Mouse (Mus musculus) hindbrain, embryonic 12.5 days (tissue): ENCODE measurements at regions not wholly inside any gene's neighbourhood (a gene's known extent, or its start where the extent isn't known, plus 50 kb on each side); places are given as distances from the start of the nearest gene placed in this dataset.

Experiments used
- ATAC-seq: fragments of 200-750 bp; cut with Nextera tagmentation; 2 replicates; pipeline ENCODE4 v1.8.0; 2017; ENCODE audit warnings: moderate TSS enrichment; ENCODE audit not compliant: low FRiP score
- H3K27ac ChIP-seq: fragments of 300-500 bp; sonication (generic); 2 replicates; pipeline ENCODE4 v1.5.1; 2016; ENCODE audit warnings: mild to moderate bottlenecking
- H3K27me3 ChIP-seq: fragments of 300-500 bp; sonication (generic); 2 replicates; pipeline ENCODE4 v1.6.1; 2016; ENCODE audit warnings: mild to moderate bottlenecking
- H3K36me3 ChIP-seq: fragments of 300-500 bp; sonication (generic); 2 replicates; pipeline ENCODE4 v1.6.1; 2016; ENCODE audit warnings: mild to moderate bottlenecking
- H3K4me1 ChIP-seq: fragments of 300-500 bp; sonication (generic); 2 replicates; pipeline ENCODE4 v1.6.1; 2016
- H3K4me2 ChIP-seq: fragments of 300-500 bp; sonication (generic); replicated peaks from 2 replicates; pipeline ENCODE4 v1.6.1; 2016; ENCODE audit warnings: mild to moderate bottlenecking
- H3K4me3 ChIP-seq: fragments of 300-500 bp; sonication (generic); 2 replicates; pipeline ENCODE4 v1.5.1; 2016; ENCODE audit warnings: mild to moderate bottlenecking
- H3K9ac ChIP-seq: fragments of 300-500 bp; sonication (generic); 2 replicates; pipeline ENCODE4 v1.6.1; 2016; ENCODE audit warnings: mild to moderate bottlenecking, moderate library complexity
- H3K9me3 ChIP-seq: fragments of 300-500 bp; sonication (generic); replicated peaks from 2 replicates; pipeline ENCODE4 v1.6.1; 2016; ENCODE audit warnings: mild to moderate bottlenecking
- WGBS: fragments of 180-500 bp; shearing (Covaris S2); methylation state at CpG from one replicate; pipeline ENCODE4 v1.1.7; 2016; 5-methylcytosine and 5-hydroxymethylcytosine counted together

DNA sequence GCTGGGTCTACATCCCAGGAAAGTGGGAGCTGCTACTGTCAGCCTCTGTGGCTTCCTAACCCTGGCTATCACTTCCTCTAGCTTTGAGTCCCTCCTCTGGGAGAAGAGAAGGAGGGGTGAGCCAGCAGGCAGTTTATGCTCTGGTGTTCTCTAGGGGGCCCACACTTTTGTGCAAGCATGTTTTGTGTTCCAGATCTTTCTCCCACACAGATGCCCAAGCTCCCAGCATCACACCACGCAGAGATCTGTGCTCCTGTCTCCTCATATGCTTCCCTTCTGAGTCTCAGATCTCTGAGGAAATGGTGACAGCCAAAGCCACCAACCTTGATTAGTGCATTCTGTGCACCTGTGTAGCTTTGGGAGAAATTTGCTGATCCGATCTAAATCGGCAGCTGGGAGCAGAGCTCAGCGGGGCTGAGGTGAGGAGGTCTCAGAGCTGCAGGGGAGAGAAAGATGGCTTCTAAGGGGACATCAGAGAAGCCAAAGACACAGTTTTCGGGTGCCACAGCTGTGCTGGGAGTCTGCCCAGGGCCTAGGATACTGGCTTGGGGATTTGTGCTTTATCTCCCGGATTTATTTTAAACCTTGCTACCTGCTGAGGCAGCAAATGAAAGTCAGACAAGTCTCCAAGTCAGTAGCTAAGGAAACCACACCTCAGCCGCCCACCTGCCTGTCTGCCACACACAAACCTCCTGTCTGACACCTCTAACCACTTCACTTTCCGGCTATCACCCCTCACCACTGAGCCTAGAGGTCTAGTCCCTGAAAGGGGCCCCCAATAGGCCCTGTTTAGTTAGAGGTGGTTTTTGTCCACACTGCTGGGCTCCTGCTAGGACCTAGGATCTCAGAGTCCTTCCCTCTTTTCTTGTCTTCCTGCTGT lies 185.4 kb upstream of the Tle3 start:
- H3K27ac ChIP-seq, result no peak overlapping the region
- H3K36me3 ChIP-seq, result no peaks in the 10 kb centered on the region
- no peaks in the 10 kb centered on the region for H3K27me3 ChIP-seq
- no peak overlapping the region for H3K4me2 ChIP-seq
- 0 out of 2 replicates have a peak, but pooled peaks cover 7% of the 10 kb centered on the region for H3K9me3 ChIP-seq
- no peak for ATAC-seq
- H3K4me3 ChIP-seq, result no peak overlapping the region
- peaks cover 17% of the 10 kb centered on the region for H3K4me1 ChIP-seq
- 65% methylated on average over 8 of the region's 8 CpGs for WGBS
- no peak overlapping the region for H3K9ac ChIP-seq

DNA sequence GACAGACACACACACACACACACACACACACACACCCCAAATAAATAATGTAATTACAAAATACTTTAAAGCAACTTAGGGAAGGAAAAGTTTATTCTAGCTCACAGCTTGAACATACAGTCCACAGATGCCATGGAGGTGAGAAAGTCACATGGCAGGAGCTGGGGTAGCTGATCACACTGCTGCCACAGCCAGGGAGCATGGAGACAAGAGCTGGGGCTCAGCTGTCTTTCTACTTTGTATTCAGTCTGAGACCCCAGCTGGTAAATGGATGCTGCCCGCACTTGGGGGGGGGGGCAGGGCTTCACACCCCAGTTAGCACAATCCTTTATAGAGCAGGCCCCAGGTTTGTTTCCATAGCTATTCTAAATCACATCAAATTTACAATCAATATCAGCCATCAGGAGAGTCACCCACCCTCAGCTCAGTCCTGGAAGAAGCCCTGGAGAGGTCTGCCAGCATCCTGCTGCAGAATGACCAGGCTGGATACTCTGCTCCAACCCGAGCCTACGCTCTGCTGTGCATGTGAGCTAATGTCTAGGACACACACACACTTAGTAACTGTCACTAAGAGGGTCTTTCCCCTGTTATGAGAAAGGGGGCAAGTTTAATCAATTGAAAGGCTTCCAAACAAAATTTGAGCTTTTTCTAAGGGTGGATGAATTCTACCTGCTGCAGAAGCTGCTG lies 184.3 kb upstream of the Tle3 start:
- ATAC-seq, result peak; percentile 69; the same call in 1 of the 2 replicates
- Histone ChIP-seq H3K9me3 (0 out of 2 replicates have a peak, but pooled peaks cover 7% of the 10 kb centered on the region), H3K27ac (peak overlapping the region; percentile 44; the same call in 1 of the 2 replicates), H3K9ac (no peak overlapping the region), H3K4me3 (no peak overlapping the region), H3K4me1 (peaks cover 17% of the 10 kb centered on the region), H3K4me2 (no peak overlapping the region), H3K27me3 (no peaks in the 10 kb centered on the region), H3K36me3 (no peaks in the 10 kb centered on the region)
- WGBS, result 47% methylated on average over 3 of the region's 3 CpGs

DNA sequence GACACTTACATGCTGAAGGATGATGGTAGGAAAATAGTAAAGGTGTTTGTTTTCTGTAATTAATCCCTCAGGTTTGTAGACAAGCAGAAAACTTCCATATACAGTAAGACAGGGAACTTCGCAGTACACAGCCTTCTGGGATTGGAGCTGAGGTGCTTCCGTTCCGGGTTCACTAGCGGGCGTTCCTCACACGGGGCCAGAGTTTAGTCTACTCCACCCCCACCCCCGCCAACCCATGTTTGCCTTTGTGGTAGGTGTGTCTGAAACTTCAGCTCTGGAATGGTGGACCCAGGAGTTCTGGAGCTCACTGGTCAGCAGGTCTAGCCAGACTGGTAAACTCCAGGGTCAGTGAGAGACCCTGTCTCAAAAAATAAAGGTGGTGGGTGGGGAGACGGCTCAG lies 182.9 kb upstream of the Tle3 start:
- H3K9ac ChIP-seq, result no peak overlapping the region
- WGBS, result 93% methylated on average over 8 of the region's 8 CpGs
- H3K36me3 ChIP-seq, result no peaks in the 10 kb centered on the region
- H3K27ac ChIP-seq, result no peak overlapping the region
- ATAC-seq, result no peak
- H3K4me1 ChIP-seq, result peaks cover 17% of the 10 kb centered on the region
- 0 out of 2 replicates have a peak, but pooled peaks cover 2% of the 10 kb centered on the region for H3K27me3 ChIP-seq
- H3K4me2 ChIP-seq, result no peak overlapping the region
- H3K4me3 ChIP-seq, result no peak overlapping the region
- 0 out of 2 replicates have a peak, but pooled peaks cover 7% of the 10 kb centered on the region for H3K9me3 ChIP-seq

DNA sequence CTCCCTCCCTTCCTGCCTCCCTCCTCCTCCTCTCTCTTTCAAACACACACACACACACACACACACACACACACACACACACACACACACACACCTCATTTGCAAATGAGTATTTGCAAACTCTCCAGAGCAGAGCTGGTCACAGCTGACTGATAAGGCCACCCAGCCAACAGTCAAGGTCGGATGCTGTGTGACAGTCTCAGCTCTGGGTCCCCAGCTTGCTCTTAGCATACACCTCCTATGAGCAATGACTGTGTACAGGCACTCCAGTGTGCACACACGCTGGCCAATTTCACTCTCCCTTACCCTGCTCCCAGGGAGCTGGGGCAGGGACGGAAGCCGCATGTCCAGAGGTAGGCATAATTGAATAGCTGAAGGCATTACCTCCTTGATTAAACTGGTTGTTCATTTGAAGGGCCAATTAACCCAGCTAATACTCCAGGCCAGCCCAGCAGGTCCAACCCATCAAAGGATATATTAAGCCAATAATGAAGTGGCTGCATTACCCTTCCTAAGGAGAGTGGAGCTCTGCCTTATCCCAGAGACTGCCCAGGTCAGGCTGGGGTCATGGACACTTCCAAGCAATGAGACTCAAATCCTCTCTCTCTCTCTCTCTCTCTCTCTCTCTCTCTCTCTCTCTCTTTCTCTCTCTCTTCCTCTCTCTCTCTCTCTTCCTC lies 173.0 kb upstream of the Tle3 start:
- H3K36me3 ChIP-seq, result no peaks in the 10 kb centered on the region
- no peaks in the 10 kb centered on the region for H3K9me3 ChIP-seq
- 46% methylated on average over 4 of the region's 4 CpGs for WGBS
- H3K4me2 ChIP-seq, result no peak overlapping the region
- no peak overlapping the region for H3K4me3 ChIP-seq
- H3K27ac ChIP-seq, result no peak overlapping the region
- H3K27me3 ChIP-seq, result peaks cover 8% of the 10 kb centered on the region
- no peak overlapping the region for H3K9ac ChIP-seq
- H3K4me1 ChIP-seq, result peaks cover 34% of the 10 kb centered on the region
- peak; percentile 48; the same call in 1 of the 2 replicates for ATAC-seq

DNA sequence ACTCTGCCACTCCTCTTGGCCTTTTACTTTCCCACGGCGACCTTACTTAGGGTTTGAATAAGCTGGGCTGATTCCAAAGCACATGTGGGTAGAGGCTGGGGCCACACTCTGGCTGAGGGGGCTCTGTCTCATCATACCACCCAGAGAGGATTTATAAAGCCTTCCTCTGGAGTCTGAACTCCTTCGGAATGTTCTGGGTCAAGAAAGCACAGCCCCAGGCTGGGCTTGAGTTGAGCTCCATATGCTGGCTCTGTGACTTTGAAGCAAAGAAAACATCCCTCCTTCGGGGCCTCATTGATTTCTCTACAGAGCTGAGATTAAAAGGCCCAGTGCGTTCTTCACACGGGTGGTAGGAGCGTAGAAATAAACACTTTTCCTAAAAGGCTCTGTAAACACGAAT lies 172.3 kb upstream of the Tle3 start:
- 53% methylated on average over 8 of the region's 8 CpGs for WGBS

DNA sequence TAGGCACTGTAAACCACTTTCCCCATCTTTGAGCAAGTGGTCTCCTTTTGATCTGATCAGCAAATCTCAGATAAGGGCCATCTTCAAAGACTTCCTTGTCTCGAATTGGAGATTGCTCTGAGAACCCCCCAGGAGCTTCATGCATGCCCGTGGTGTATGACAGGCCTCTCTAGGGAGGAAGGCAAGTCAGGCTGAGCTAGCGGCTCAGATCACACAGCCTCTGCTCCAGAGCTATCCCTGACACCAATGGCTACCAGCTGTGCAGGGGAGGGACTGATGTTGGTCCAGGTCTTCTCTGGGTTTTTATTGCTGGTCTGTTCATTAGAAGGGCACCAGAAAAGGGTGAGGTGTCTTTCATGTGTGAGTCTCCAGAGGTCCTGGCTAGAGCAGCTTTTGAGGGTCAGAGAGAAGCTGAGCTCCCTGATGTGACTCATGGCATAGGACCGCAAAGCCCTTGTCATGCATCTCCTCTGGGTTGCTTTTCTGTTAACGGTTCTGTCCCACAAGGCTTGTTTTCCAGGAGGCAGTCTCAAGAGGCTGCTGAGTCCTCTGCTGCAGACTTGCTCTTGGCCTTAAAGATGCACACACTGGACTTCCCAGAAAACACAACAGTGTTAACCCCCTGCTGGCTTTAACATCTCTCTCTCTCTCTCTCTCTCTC lies 171.7 kb upstream of the Tle3 start:
- Histone ChIP-seq H3K27ac (no peak overlapping the region), H3K27me3 (peaks cover 6% of the 10 kb centered on the region), H3K9ac (no peak overlapping the region), H3K4me1 (peaks cover 39% of the 10 kb centered on the region), H3K4me2 (no peak overlapping the region), H3K36me3 (no peaks in the 10 kb centered on the region), H3K9me3 (no peaks in the 10 kb centered on the region), H3K4me3 (no peak overlapping the region)
- WGBS, result 27% methylated on average over 5 of the region's 5 CpGs
- ATAC-seq, result no peak

More for the DNA sequence above, 172.3 kb upstream of the Tle3 start:
- no peaks in the 10 kb centered on the region for H3K9me3 ChIP-seq
- no peak overlapping the region for H3K27ac ChIP-seq
- ATAC-seq, result no peak
- H3K4me2 ChIP-seq, result no peak overlapping the region
- H3K36me3 ChIP-seq, result no peaks in the 10 kb centered on the region
- H3K9ac ChIP-seq, result no peak overlapping the region
- peaks cover 36% of the 10 kb centered on the region for H3K4me1 ChIP-seq
- no peak overlapping the region for H3K4me3 ChIP-seq
- H3K27me3 ChIP-seq, result peaks cover 8% of the 10 kb centered on the region

DNA sequence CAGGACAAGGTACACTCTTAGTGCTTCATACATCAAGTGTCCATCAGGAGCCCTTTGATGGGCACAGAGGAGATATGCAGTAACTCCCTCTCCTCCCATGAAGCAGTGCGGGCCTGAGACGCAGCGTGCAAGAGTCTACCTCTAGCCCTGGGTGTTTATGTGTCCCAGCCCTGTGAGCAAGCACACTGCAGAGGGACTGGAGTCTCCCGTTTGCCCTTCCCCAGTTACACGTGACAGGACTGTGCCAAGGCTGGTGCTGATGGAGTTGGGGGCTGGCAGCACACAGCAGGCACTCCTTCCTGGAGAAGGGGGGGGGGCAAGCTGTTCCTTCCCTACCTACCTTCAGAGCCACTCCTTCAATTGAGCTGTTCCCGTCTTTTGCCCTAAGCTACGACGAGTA lies 167.1 kb upstream of the Tle3 start:
- Histone ChIP-seq H3K36me3 (no peaks in the 10 kb centered on the region), H3K9ac (no peak overlapping the region), H3K4me1 (peaks cover 43% of the 10 kb centered on the region), H3K27ac (no peak overlapping the region), H3K4me3 (no peak overlapping the region), H3K27me3 (peaks cover 11% of the 10 kb centered on the region), H3K4me2 (no peak overlapping the region), H3K9me3 (no peaks in the 10 kb centered on the region)
- 74% methylated on average over 8 of the region's 8 CpGs for WGBS
- no peak for ATAC-seq

DNA sequence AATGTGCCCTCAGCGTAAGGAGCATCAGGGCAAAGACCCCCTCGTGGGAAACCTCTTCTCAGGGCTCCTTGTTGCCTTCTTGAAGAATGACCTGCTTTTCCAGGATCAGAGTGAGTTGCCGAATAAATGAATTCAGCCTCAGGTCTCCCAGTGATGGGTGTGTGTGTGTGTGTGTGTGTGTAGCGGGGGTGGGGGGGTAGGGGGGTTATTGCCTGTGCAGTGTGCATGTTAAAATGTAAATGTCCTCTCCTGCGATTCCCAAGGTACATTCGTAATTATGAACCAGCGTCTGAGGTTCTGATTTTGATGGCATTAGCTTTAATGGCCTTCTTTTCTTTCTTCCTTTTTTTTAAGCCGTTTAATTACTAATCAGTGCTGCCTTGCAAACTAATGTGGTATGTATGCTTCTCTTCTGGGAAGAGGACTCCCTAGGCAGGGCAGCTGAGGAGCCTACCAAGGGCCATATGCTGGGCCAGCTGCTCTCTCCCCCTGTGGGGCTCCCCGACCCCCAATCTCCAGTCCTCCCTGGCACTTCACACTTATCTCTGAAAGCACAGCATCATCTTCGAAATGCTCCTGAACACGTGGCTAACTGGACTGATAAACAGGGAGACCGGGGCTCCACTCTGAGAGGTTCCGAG lies 165.3 kb upstream of the Tle3 start:
- ATAC-seq, result peak; percentile 88

DNA sequence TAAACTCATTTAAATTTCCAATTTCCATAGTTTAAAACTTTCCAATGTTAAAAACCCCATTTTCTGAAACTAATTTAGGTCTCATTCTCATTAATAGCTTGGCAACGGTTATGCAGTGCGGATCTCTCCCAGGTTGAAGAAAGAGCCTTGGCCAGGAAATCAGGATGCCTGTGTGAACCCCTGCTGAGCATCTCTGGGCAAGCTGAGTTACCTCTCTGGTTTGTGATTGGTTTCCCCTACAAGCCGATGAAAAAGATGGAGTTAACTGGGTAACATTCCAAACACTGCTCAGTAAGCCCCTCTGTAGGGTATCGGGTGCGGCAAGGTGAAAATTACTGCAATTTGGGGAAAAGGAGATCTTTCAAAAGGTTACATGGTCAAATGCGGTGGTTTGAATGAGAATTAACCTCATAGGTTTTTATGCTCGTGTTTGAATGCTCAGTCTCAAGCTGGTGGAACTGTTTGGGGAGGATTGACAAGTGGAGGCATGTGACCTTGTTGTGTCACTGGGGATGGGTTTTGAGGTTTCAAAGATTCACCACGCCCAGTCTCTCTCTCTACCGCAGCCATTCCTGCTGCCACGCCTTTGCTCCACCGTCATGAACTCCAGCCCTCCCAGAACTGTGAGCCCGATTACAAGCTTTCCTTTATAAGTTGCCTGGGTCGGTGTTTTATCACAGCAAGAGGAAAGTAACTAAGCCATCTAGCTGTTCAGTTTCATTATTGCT lies 164.6 kb upstream of the Tle3 start:
- no peak for ATAC-seq
- 86% methylated on average over 13 of the region's 13 CpGs for WGBS
- Histone ChIP-seq H3K4me2 (no peak overlapping the region), H3K4me1 (peaks cover 23% of the 10 kb centered on the region), H3K9me3 (no peaks in the 10 kb centered on the region), H3K4me3 (no peak overlapping the region), H3K36me3 (no peaks in the 10 kb centered on the region), H3K27ac (no peak overlapping the region), H3K27me3 (peaks cover 19% of the 10 kb centered on the region), H3K9ac (no peak overlapping the region)

More for the DNA sequence above, 165.3 kb upstream of the Tle3 start:
- WGBS, result 56% methylated on average over 13 of the region's 13 CpGs
- H3K27me3 ChIP-seq, result peaks cover 19% of the 10 kb centered on the region
- no peak overlapping the region for H3K4me2 ChIP-seq
- no peak overlapping the region for H3K4me3 ChIP-seq
- no peaks in the 10 kb centered on the region for H3K9me3 ChIP-seq
- peak overlapping the region; percentile 36; the same call in 1 of the 2 replicates for H3K27ac ChIP-seq
- H3K4me1 ChIP-seq, result peaks cover 28% of the 10 kb centered on the region
- H3K36me3 ChIP-seq, result no peaks in the 10 kb centered on the region
- H3K9ac ChIP-seq, result no peak overlapping the region

DNA sequence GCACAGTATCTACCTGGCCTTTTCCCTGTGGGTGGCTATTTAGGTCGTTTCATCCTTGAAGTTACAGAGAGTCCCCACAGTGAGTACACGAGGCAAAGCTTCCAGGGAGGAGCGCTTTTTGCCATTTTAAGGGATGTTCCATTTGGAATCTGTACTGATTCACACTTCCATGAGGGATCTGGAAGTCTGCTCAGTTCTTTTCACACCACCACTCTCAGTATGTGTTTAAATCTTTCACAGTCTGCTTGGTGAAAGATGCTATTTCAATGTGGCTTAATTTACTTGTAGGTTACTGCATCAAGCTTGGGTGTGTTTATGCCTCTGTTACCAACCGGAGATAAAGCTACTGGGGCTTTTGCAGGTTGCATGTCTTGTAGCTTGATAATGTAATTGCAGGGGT lies 160.5 kb upstream of the Tle3 start:
- Histone ChIP-seq H3K9ac (no peak overlapping the region), H3K27ac (no peak overlapping the region), H3K4me1 (peaks cover 24% of the 10 kb centered on the region), H3K27me3 (peaks cover 13% of the 10 kb centered on the region; the same call in 1 of the 2 replicates), H3K36me3 (no peaks in the 10 kb centered on the region), H3K4me3 (no peak overlapping the region), H3K4me2 (no peak overlapping the region), H3K9me3 (no peaks in the 10 kb centered on the region)
- no peak for ATAC-seq
- 66% methylated on average over 4 of the region's 4 CpGs for WGBS

DNA sequence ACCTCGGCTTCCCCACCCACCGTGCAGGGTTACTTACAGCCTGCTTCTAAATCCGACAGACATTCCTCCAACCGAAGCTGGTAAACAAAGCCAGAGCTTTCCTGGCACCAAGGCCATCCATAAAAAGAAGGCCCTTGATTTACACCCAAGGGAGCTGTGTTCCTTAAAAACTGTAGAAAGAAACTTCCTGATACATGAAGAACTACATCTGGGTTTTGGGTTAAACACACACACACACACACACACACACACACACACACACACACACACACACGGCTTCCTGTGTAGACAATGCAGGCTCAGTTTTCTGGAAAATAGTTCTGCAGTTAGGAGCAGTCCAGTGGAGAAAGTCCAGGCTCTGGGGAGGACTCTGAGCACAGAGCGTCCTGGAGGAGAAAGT lies 157.2 kb upstream of the Tle3 start:
- Histone ChIP-seq H3K9ac (no peak overlapping the region), H3K36me3 (no peaks in the 10 kb centered on the region), H3K4me2 (no peak overlapping the region), H3K4me1 (peaks cover 27% of the 10 kb centered on the region), H3K4me3 (no peak overlapping the region), H3K27me3 (peaks cover 21% of the 10 kb centered on the region), H3K9me3 (no peaks in the 10 kb centered on the region), H3K27ac (no peak overlapping the region; the same call in 1 of the 2 replicates)
- ATAC-seq, result no peak
- WGBS, result 59% methylated on average over 6 of the region's 6 CpGs
